Mouse (Mus musculus): Measurements from ENCODE around the gene Flrt1. TPM values are rescaled to one million over a fixed set of nuclear protein-coding genes. Genes with fewer than 3 reads are reported as not detected.

The Flrt1 gene
- polyA plus RNA-seq, 1 experiment from 2014 or later: 0.17 TPM

- no peak overlapping the region for H3K27ac ChIP-seq (replicated peaks)
- no peak overlapping the region for H3K4me2 ChIP-seq
- no peaks in the 10 kb centered on the region for H3K36me3 ChIP-seq (replicated peaks)
- no peak for ATAC-seq (ENCODE audit: insufficient read depth)
- peaks cover 7% of the 10 kb centered on the region for H3K27me3 ChIP-seq
- no peaks in the 10 kb centered on the region for H3K9me3 ChIP-seq (replicated peaks)
- 79% methylated on average over 10 of the region's 10 CpGs for WGBS (ENCODE audit: insufficient replicate concordance)
- H3K4me1 ChIP-seq (replicated peaks): peaks cover 13% of the 10 kb centered on the region
- no peak overlapping the region for H3K4me3 ChIP-seq (replicated peaks)
- no peak overlapping the region for H3K9ac ChIP-seq
Observed at GRCm38 (mm10) chr19:7102039-7102438, 3.5 kb downstream of the Flrt1 start.

GRCm38 (mm10) chr19:7099620-7100155, 5.8 kb downstream of the Flrt1 start:
- H3K9ac ChIP-seq: no peak overlapping the region
- H3K4me1 ChIP-seq (replicated peaks): peaks cover 15% of the 10 kb centered on the region
- no peaks in the 10 kb centered on the region for H3K9me3 ChIP-seq (replicated peaks)
- H3K4me2 ChIP-seq: no peak overlapping the region
- no peak overlapping the region for H3K4me3 ChIP-seq (replicated peaks)
- no peak for ATAC-seq (ENCODE audit: insufficient read depth)
- 62% methylated on average over 3 of the region's 3 CpGs for WGBS (ENCODE audit: insufficient replicate concordance)
- peaks cover 29% of the 10 kb centered on the region for H3K27me3 ChIP-seq
- no peaks in the 10 kb centered on the region for H3K36me3 ChIP-seq (replicated peaks)
- H3K27ac ChIP-seq (replicated peaks): no peak overlapping the region

GRCm38 (mm10) chr19:7092756-7093155, 12.8 kb downstream of the Flrt1 start:
- no peak overlapping the region for H3K27ac ChIP-seq (replicated peaks)
- no peaks in the 10 kb centered on the region for H3K9me3 ChIP-seq (replicated peaks)
- H3K27me3 ChIP-seq: peaks cover 80% of the 10 kb centered on the region
- 0 out of 2 replicates have a peak, but pooled peaks cover 4% of the 10 kb centered on the region for H3K4me1 ChIP-seq (replicated peaks)
- no peaks in the 10 kb centered on the region for H3K36me3 ChIP-seq (replicated peaks)
- H3K4me3 ChIP-seq (replicated peaks): no peak overlapping the region
- no peak overlapping the region for H3K4me2 ChIP-seq
- ATAC-seq (ENCODE audit: insufficient read depth): no peak
- H3K9ac ChIP-seq: no peak overlapping the region
- 66% methylated on average over 5 of the region's 5 CpGs for WGBS (ENCODE audit: insufficient replicate concordance)

- Histone ChIP-seq H3K27me3 (peaks cover 80% of the 10 kb centered on the region), H3K4me3 (replicated peaks) (no peak overlapping the region), H3K4me1 (replicated peaks) (no peaks in the 10 kb centered on the region), H3K4me2 (no peak overlapping the region), H3K36me3 (replicated peaks) (no peaks in the 10 kb centered on the region), H3K9me3 (replicated peaks) (no peaks in the 10 kb centered on the region), H3K9ac (no peak overlapping the region), H3K27ac (replicated peaks) (no peak overlapping the region)
- WGBS (ENCODE audit: insufficient replicate concordance): 55% methylated on average over 10 of the region's 10 CpGs
- no peak for ATAC-seq (ENCODE audit: insufficient read depth)
Observed at GRCm38 (mm10) chr19:7091448-7092050, 14.0 kb downstream of the Flrt1 start.

GRCm38 (mm10) chr19:7090369-7091064, 15.0 kb downstream of the Flrt1 start:
- H3K27me3 ChIP-seq: peaks cover 79% of the 10 kb centered on the region
- no peak overlapping the region for H3K4me2 ChIP-seq
- no peak overlapping the region for H3K27ac ChIP-seq (replicated peaks)
- no peaks in the 10 kb centered on the region for H3K4me1 ChIP-seq (replicated peaks)
- no peaks in the 10 kb centered on the region for H3K9me3 ChIP-seq (replicated peaks)
- no peak for ATAC-seq (ENCODE audit: insufficient read depth)
- no peak overlapping the region for H3K9ac ChIP-seq
- H3K4me3 ChIP-seq (replicated peaks): no peak overlapping the region
- WGBS (ENCODE audit: insufficient replicate concordance): 50% methylated on average over 10 of the region's 10 CpGs
- no peaks in the 10 kb centered on the region for H3K36me3 ChIP-seq (replicated peaks)

- Histone ChIP-seq H3K27me3 (peaks cover 79% of the 10 kb centered on the region), H3K27ac (replicated peaks) (no peak overlapping the region), H3K4me1 (replicated peaks) (no peaks in the 10 kb centered on the region), H3K9me3 (replicated peaks) (no peaks in the 10 kb centered on the region), H3K9ac (no peak overlapping the region), H3K4me3 (replicated peaks) (no peak overlapping the region), H3K4me2 (no peak overlapping the region), H3K36me3 (replicated peaks) (no peaks in the 10 kb centered on the region)
- peak; percentile 70 for ATAC-seq (ENCODE audit: insufficient read depth)
- WGBS (ENCODE audit: insufficient replicate concordance): 33% methylated on average over 7 of the region's 7 CpGs
Observed at GRCm38 (mm10) chr19:7089842-7090251, 15.7 kb downstream of the Flrt1 start.

- WGBS (ENCODE audit: insufficient replicate concordance): 51% methylated on average over 5 of the region's 5 CpGs
- no peaks in the 10 kb centered on the region for H3K9me3 ChIP-seq (replicated peaks)
- H3K27me3 ChIP-seq: peaks cover 81% of the 10 kb centered on the region
- H3K4me1 ChIP-seq (replicated peaks): no peaks in the 10 kb centered on the region
- no peak overlapping the region for H3K9ac ChIP-seq
- H3K27ac ChIP-seq (replicated peaks): no peak overlapping the region
- H3K4me3 ChIP-seq (replicated peaks): no peak overlapping the region
- no peak overlapping the region for H3K4me2 ChIP-seq
- no peak for ATAC-seq (ENCODE audit: insufficient read depth)
- no peaks in the 10 kb centered on the region for H3K36me3 ChIP-seq (replicated peaks)
Observed at GRCm38 (mm10) chr19:7089050-7089449, 16.5 kb downstream of the Flrt1 start.

GRCm38 (mm10) chr19:7088558-7088957, 17.0 kb downstream of the Flrt1 start:
- Histone ChIP-seq H3K27me3 (peaks cover 84% of the 10 kb centered on the region), H3K4me2 (no peak overlapping the region), H3K9me3 (replicated peaks) (no peaks in the 10 kb centered on the region), H3K4me3 (replicated peaks) (no peak overlapping the region), H3K9ac (no peak overlapping the region), H3K36me3 (replicated peaks) (no peaks in the 10 kb centered on the region), H3K4me1 (replicated peaks) (no peaks in the 10 kb centered on the region), H3K27ac (replicated peaks) (no peak overlapping the region)
- no peak for ATAC-seq (ENCODE audit: insufficient read depth)
- 17% methylated on average over 9 of the region's 9 CpGs for WGBS (ENCODE audit: insufficient replicate concordance)

GRCm38 (mm10) chr19:7084734-7085133, 20.8 kb downstream of the Flrt1 start:
- Histone ChIP-seq H3K9ac (no peak overlapping the region), H3K9me3 (replicated peaks) (no peaks in the 10 kb centered on the region), H3K36me3 (replicated peaks) (no peaks in the 10 kb centered on the region), H3K27me3 (peaks cover 68% of the 10 kb centered on the region), H3K4me2 (no peak overlapping the region), H3K27ac (replicated peaks) (no peak overlapping the region), H3K4me3 (replicated peaks) (no peak overlapping the region), H3K4me1 (replicated peaks) (no peaks in the 10 kb centered on the region)
- ATAC-seq (ENCODE audit: insufficient read depth): no peak
- 79% methylated on average over 15 of the region's 15 CpGs for WGBS (ENCODE audit: insufficient replicate concordance)

- 49% methylated on average over 14 of the region's 14 CpGs for WGBS (ENCODE audit: insufficient replicate concordance)
Observed at GRCm38 (mm10) chr19:7083035-7083794, 22.3 kb downstream of the Flrt1 start.

More at GRCm38 (mm10) chr19:7083035-7083794, 22.3 kb downstream of the Flrt1 start:
- no peaks in the 10 kb centered on the region for H3K9me3 ChIP-seq (replicated peaks)
- no peaks in the 10 kb centered on the region for H3K4me1 ChIP-seq (replicated peaks)
- no peak for ATAC-seq (ENCODE audit: insufficient read depth)
- no peak overlapping the region for H3K27ac ChIP-seq (replicated peaks)
- no peaks in the 10 kb centered on the region for H3K36me3 ChIP-seq (replicated peaks)
- no peak overlapping the region for H3K4me2 ChIP-seq
- H3K27me3 ChIP-seq: peaks cover 56% of the 10 kb centered on the region
- no peak overlapping the region for H3K9ac ChIP-seq
- no peak overlapping the region for H3K4me3 ChIP-seq (replicated peaks)

Data from liver, embryonic 15.5 days (tissue).